Mouse (Mus musculus) brain, embryonic 14.5 days (tissue): Measurements from ENCODE around the gene Camta1. TPM values are rescaled to one million over a fixed set of nuclear protein-coding genes. Genes with fewer than 3 reads are reported as not detected.

Source experiments
- DNase-seq: peaks from one replicate; pipeline ENCODE4 v3.0.0-alpha.2; 2011; ENCODE audit warnings: low read depth
- CTCF ChIP-seq: fragments of 200-500 bp; IDR thresholded peaks from 2 replicates; pipeline ENCODE4 v1.5.1; 2012; ENCODE audit warnings: inconsistent platforms, mild to moderate bottlenecking, moderate library complexity, borderline replicate concordance; ENCODE audit not compliant: insufficient read depth, insufficient read length; ENCODE audit errors: extremely low read depth
- POLR2A ChIP-seq: fragments of 200-500 bp; IDR thresholded peaks from 2 replicates; pipeline ENCODE4 v1.6.1; 2012; ENCODE audit warnings: mild to moderate bottlenecking, inconsistent platforms, borderline replicate concordance; ENCODE audit not compliant: poor library complexity, insufficient read depth, insufficient read length, severe bottlenecking; ENCODE audit errors: extremely low read depth
- polyA plus RNA-seq: library from polyadenylated mRNA; depleted of rRNA; stranded (reverse); fragments of >200 nt; gene quantifications from 2 replicates; pipeline ENCODE4 v1.2.3, GENCODE M21; 2012

The Camta1 gene
- polyA plus RNA-seq, 1 experiment = 92.9 TPM

GRCm38 (mm10) chr4:151458686-151459085 lies 403.0 kb downstream of the Camta1 start:
- TF ChIP-seq POLR2A = no peak
- no peak for TF ChIP-seq CTCF
- DNase-seq = peak; percentile 72

GRCm38 (mm10) chr4:151454611-151455010 lies 407.1 kb downstream of the Camta1 start:
- DNase-seq = no peak
- TF ChIP-seq CTCF (no peak), POLR2A (no peak)

- DNase-seq = no peak
- TF ChIP-seq POLR2A (no peak), CTCF (no peak)
Measured at GRCm38 (mm10) chr4:151454065-151454464, 407.6 kb downstream of the Camta1 start.

- no peak for DNase-seq
- TF ChIP-seq CTCF (no peak), POLR2A (no peak)
Measured at GRCm38 (mm10) chr4:151451885-151452284, 409.8 kb downstream of the Camta1 start.

- TF ChIP-seq CTCF (no peak), POLR2A (no peak)
- peak; percentile 87 for DNase-seq
Measured at GRCm38 (mm10) chr4:151449981-151450380, 411.7 kb downstream of the Camta1 start.

- DNase-seq = no peak
- TF ChIP-seq POLR2A (no peak), CTCF (no peak)
Measured at GRCm38 (mm10) chr4:151448341-151448740, 413.3 kb downstream of the Camta1 start.

- TF ChIP-seq POLR2A (no peak), CTCF (no peak)
- DNase-seq = no peak
Measured at GRCm38 (mm10) chr4:151444665-151445064, 417.0 kb downstream of the Camta1 start.

- TF ChIP-seq CTCF (no peak), POLR2A (no peak)
- DNase-seq = no peak
Measured at GRCm38 (mm10) chr4:151438561-151438960, 423.1 kb downstream of the Camta1 start.

- TF ChIP-seq POLR2A = no peak
- TF ChIP-seq CTCF = no peak
- no peak for DNase-seq
Measured at GRCm38 (mm10) chr4:151437859-151438258, 423.8 kb downstream of the Camta1 start.

- TF ChIP-seq POLR2A (no peak), CTCF (peak; percentile 29; the same call in 1 of the 2 replicates)
- DNase-seq = no peak
Measured at GRCm38 (mm10) chr4:151425133-151425532, 436.5 kb downstream of the Camta1 start.

GRCm38 (mm10) chr4:151422922-151423321 lies 438.8 kb downstream of the Camta1 start:
- TF ChIP-seq POLR2A (no peak), CTCF (no peak)
- no peak for DNase-seq

- DNase-seq = peak; percentile 80
- TF ChIP-seq CTCF (no peak), POLR2A (no peak)
Measured at GRCm38 (mm10) chr4:151422361-151422760, 439.3 kb downstream of the Camta1 start.
